Mouse (Mus musculus): Measurements from ENCODE around the gene Kcnd1.

GRCm38 (mm10) chrX:7837146-7837545 lies 15.1 kb downstream of the Kcnd1 start:
- TF ChIP-seq ZNF384 (IDR thresholded peaks at IDR 0.05; ENCODE audit: low read depth, low read length), result no peak
- no peak for TF ChIP-seq HCFC1 (IDR thresholded peaks at IDR 0.05; ENCODE audit: borderline replicate concordance, insufficient read depth, low read length)
- TF ChIP-seq MAFK (IDR thresholded peaks at IDR 0.05; ENCODE audit: insufficient read depth, low read depth, low read length), result no peak
- no peak for TF ChIP-seq ZC3H11A (IDR thresholded peaks at IDR 0.05; ENCODE audit: borderline replicate concordance, low read depth, low read length)
- TF ChIP-seq CHD2 (IDR thresholded peaks at IDR 0.05; ENCODE audit: low read depth, low read length), result no peak

Measured in ES-E14 (cell line).